Mouse (Mus musculus) small intestine, adult 2 months (tissue): ENCODE measurements at regions not wholly inside any gene's neighbourhood (a gene's known extent, or its start where the extent isn't known, plus 50 kb on each side); places are given as distances from the start of the nearest gene placed in this dataset.

Experiments used
- H3K27ac ChIP-seq: fragments of 200-500 bp; 2 replicates; pipeline ENCODE4 v1.5.1; 2012; ENCODE audit warnings: low read depth, low read length, control low read depth, inconsistent platforms; ENCODE audit not compliant: insufficient read depth
- H3K27me3 ChIP-seq: fragments of 200-500 bp; 2 replicates; pipeline ENCODE4 v1.6.1; 2012; ENCODE audit warnings: mild to moderate bottlenecking, moderate library complexity, low read length, inconsistent platforms; ENCODE audit not compliant: control insufficient read depth, insufficient read depth
- H3K36me3 ChIP-seq: fragments of 200-500 bp; 2 replicates; pipeline ENCODE4 v1.6.1; 2012; ENCODE audit warnings: mild to moderate bottlenecking, low read length, control low read depth, inconsistent platforms; ENCODE audit not compliant: control insufficient read depth, insufficient read depth
- H3K4me1 ChIP-seq: fragments of 200-500 bp; 2 replicates; pipeline ENCODE4 v1.6.1; 2012; ENCODE audit warnings: low read length, inconsistent platforms, mixed read lengths; ENCODE audit not compliant: control insufficient read depth, insufficient read depth, insufficient read length
- H3K4me3 ChIP-seq: fragments of 200-500 bp; 2 replicates; pipeline ENCODE4 v1.5.1; 2012; ENCODE audit warnings: low read depth, mild to moderate bottlenecking, control low read depth, inconsistent platforms, low read length, moderate library complexity
- CTCF ChIP-seq: fragments of 200-500 bp; IDR thresholded peaks from 2 replicates; pipeline ENCODE4 v1.5.1; 2012; ENCODE audit warnings: low read depth, mild to moderate bottlenecking, control low read depth, inconsistent platforms, low read length, moderate library complexity, mixed read lengths; ENCODE audit not compliant: insufficient replicate concordance, insufficient read length; ENCODE audit errors: extremely low read depth
- POLR2A ChIP-seq: fragments of 200-500 bp; IDR thresholded peaks from 2 replicates; pipeline ENCODE4 v1.6.1; 2012; ENCODE audit warnings: low read depth, mild to moderate bottlenecking, control low read depth, inconsistent platforms, low read length, moderate library complexity
- WGBS: fragments of 180-500 bp; shearing (Covaris S2); methylation state at CpG from one replicate; pipeline ENCODE4 v1.1.7; 2018; 5-methylcytosine and 5-hydroxymethylcytosine counted together

- no peak overlapping the region for H3K27ac ChIP-seq
- TF ChIP-seq CTCF (no peak), POLR2A (no peak)
- no peak overlapping the region for H3K4me3 ChIP-seq
- H3K36me3 ChIP-seq = no peaks in the 10 kb centered on the region
- H3K27me3 ChIP-seq = no peaks in the 10 kb centered on the region; the same call in 1 of the 2 replicates
- no peaks in the 10 kb centered on the region for H3K4me1 ChIP-seq
These were observed 125.0 kb upstream of the Gm765 start for GRCm38 (mm10) chr6:98467563-98467962.

GRCm38 (mm10) chr6:98452277-98452676, 109.7 kb upstream of the Gm765 start:
- no peaks in the 10 kb centered on the region for H3K36me3 ChIP-seq
- no peak overlapping the region for H3K27ac ChIP-seq
- H3K4me1 ChIP-seq = no peaks in the 10 kb centered on the region
- TF ChIP-seq POLR2A = no peak
- TF ChIP-seq CTCF = no peak
- no peaks in the 10 kb centered on the region for H3K27me3 ChIP-seq
- H3K4me3 ChIP-seq = no peak overlapping the region
- 57% methylated on average over 7 of the region's 7 CpGs for WGBS

GRCm38 (mm10) chr6:98435676-98436075, 93.1 kb upstream of the Gm765 start:
- 32% methylated on average over 6 of the region's 6 CpGs for WGBS
- TF ChIP-seq CTCF (no peak), POLR2A (no peak)
- H3K36me3 ChIP-seq = no peaks in the 10 kb centered on the region

GRCm38 (mm10) chr6:98433286-98433685, 90.7 kb upstream of the Gm765 start:
- H3K36me3 ChIP-seq = no peaks in the 10 kb centered on the region
- H3K4me1 ChIP-seq = no peaks in the 10 kb centered on the region
- H3K27ac ChIP-seq = no peak overlapping the region
- H3K27me3 ChIP-seq = no peaks in the 10 kb centered on the region
- WGBS = 34% methylated on average over 6 of the region's 6 CpGs
- H3K4me3 ChIP-seq = no peak overlapping the region
- TF ChIP-seq POLR2A = no peak
- no peak for TF ChIP-seq CTCF

More at GRCm38 (mm10) chr6:98435676-98436075, 93.1 kb upstream of the Gm765 start:
- Histone ChIP-seq H3K27ac (no peak overlapping the region), H3K27me3 (no peaks in the 10 kb centered on the region), H3K4me3 (no peak overlapping the region), H3K4me1 (no peaks in the 10 kb centered on the region)

- H3K27ac ChIP-seq = no peak overlapping the region
- TF ChIP-seq POLR2A (no peak), CTCF (no peak)
- H3K4me1 ChIP-seq = no peaks in the 10 kb centered on the region
- no peaks in the 10 kb centered on the region for H3K27me3 ChIP-seq
- 67% methylated on average over 5 of the region's 5 CpGs for WGBS
- no peaks in the 10 kb centered on the region for H3K36me3 ChIP-seq
- H3K4me3 ChIP-seq = no peak overlapping the region
These were observed 86.6 kb upstream of the Gm765 start for GRCm38 (mm10) chr6:98429120-98429519.

GRCm38 (mm10) chr6:98402605-98403004, 60.1 kb upstream of the Gm765 start:
- Histone ChIP-seq H3K4me3 (no peak overlapping the region), H3K36me3 (no peaks in the 10 kb centered on the region), H3K27ac (no peak overlapping the region), H3K4me1 (no peaks in the 10 kb centered on the region), H3K27me3 (no peaks in the 10 kb centered on the region)
- TF ChIP-seq CTCF = no peak
- no peak for TF ChIP-seq POLR2A
- 45% methylated on average over 1 of the region's 1 CpGs for WGBS

GRCm38 (mm10) chr6:98394589-98394988, 52.0 kb upstream of the Gm765 start:
- no peak overlapping the region for H3K4me3 ChIP-seq
- no peak overlapping the region for H3K27ac ChIP-seq
- H3K4me1 ChIP-seq = no peaks in the 10 kb centered on the region
- 82% methylated on average over 5 of the region's 5 CpGs for WGBS
- TF ChIP-seq POLR2A (no peak), CTCF (no peak)
- H3K36me3 ChIP-seq = no peaks in the 10 kb centered on the region
- no peaks in the 10 kb centered on the region for H3K27me3 ChIP-seq
